Mouse (Mus musculus) CH12F3 (cell line): Measurements from ENCODE around the gene Lyl1.

Experiments
- in situ Hi-C: fragments of 300-500 bp; cut with MboI; formaldehyde crosslinking; loops from 2 replicates; pipeline ENCODE4 v1.14.3; 2020; ENCODE audit warnings: low sequenced_read_pairs

The Lyl1 gene

GRCm38 (mm10) chr8:84702963-84703465 lies 1.8 kb downstream of the Lyl1 start:
- in situ Hi-C loops: no loop called here

GRCm38 (mm10) chr8:84703466-84704249 lies 2.4 kb downstream of the Lyl1 start:
- in situ Hi-C loops: no loop called here

- in situ Hi-C loops: no loop called here
These were observed 3.1 kb downstream of the Lyl1 start for GRCm38 (mm10) chr8:84704356-84704755.

GRCm38 (mm10) chr8:84704867-84705831 lies 3.9 kb downstream of the Lyl1 start:
- in situ Hi-C loops: no loop called here

GRCm38 (mm10) chr8:84705960-84706359 lies 4.7 kb downstream of the Lyl1 start:
- in situ Hi-C loops: no loop called here

- in situ Hi-C loops: no loop called here
These were observed 5.5 kb downstream of the Lyl1 start for GRCm38 (mm10) chr8:84706610-84707266.

- in situ Hi-C loops: no loop called here
These were observed 6.1 kb downstream of the Lyl1 start for GRCm38 (mm10) chr8:84707267-84707883.

- in situ Hi-C loops: no loop called here
These were observed 6.8 kb downstream of the Lyl1 start for GRCm38 (mm10) chr8:84708071-84708541.

GRCm38 (mm10) chr8:84708774-84709475 lies 7.7 kb downstream of the Lyl1 start:
- in situ Hi-C loops: no loop called here

- in situ Hi-C loops: loop anchor here (5.0 kb wide), 1 partner anchor 102 kb away; no protein-coding TSS in a partner anchor
These were observed 8.7 kb downstream of the Lyl1 start for GRCm38 (mm10) chr8:84709931-84710330.

GRCm38 (mm10) chr8:84711312-84711711 lies 10.1 kb downstream of the Lyl1 start:
- in situ Hi-C loops: loop anchor here (5.0 kb wide), 1 partner anchor 101 kb away; no protein-coding TSS in a partner anchor

- in situ Hi-C loops: loop anchor here (5.0 kb wide), 1 partner anchor 100 kb away; no protein-coding TSS in a partner anchor
These were observed 10.9 kb downstream of the Lyl1 start for GRCm38 (mm10) chr8:84711933-84712758.

GRCm38 (mm10) chr8:84712759-84713120 lies 11.5 kb downstream of the Lyl1 start:
- in situ Hi-C loops: loop anchor here (5.0 kb wide), 1 partner anchor 100 kb away; no protein-coding TSS in a partner anchor

GRCm38 (mm10) chr8:84713381-84713780 lies 12.1 kb downstream of the Lyl1 start:
- in situ Hi-C loops: loop anchor here (5.0 kb wide), 1 partner anchor 99 kb away; no protein-coding TSS in a partner anchor

GRCm38 (mm10) chr8:84714161-84714560 lies 12.9 kb downstream of the Lyl1 start:
- in situ Hi-C loops: loop anchor here (5.0 kb wide), 1 partner anchor 98 kb away; no protein-coding TSS in a partner anchor

GRCm38 (mm10) chr8:84715893-84716468 lies 14.7 kb downstream of the Lyl1 start:
- in situ Hi-C loops: no loop called here

- in situ Hi-C loops: no loop called here
These were observed 15.5 kb downstream of the Lyl1 start for GRCm38 (mm10) chr8:84716790-84717189.

- in situ Hi-C loops: no loop called here
These were observed 17.2 kb downstream of the Lyl1 start for GRCm38 (mm10) chr8:84718476-84718875.
